Mouse (Mus musculus): ENCODE results near the gene Crebl2. TPM values are rescaled to one million over a fixed set of nuclear protein-coding genes. Genes with fewer than 3 reads are reported as not detected.
A peak's percentile ranks its signal among the peaks of the same experiment; 100 is the strongest.

The Crebl2 gene
- polyA plus RNA-seq, 1 experiment from 2014 or later: 3.5 TPM

DNA sequence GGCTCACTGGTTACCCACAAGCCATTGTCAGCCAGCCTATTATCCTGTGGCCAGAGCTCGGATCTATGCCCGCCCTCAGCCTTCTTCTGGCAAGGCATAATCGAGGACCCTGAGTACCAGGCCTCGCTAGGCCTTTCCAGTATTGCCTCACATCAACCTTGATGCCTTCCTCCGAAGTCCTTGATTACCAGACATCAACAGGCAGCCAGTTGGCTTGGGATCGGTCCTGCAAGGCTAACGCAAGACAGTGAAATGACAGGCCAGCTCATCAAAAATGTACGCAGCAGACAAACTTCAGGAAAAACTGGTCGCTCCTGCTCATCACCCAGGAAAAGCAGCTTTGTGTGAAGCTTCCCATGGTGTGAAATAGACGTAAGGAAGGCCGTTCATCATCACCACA lies 22.2 kb upstream of the Crebl2 start:
- Histone ChIP-seq H3K36me3 (ENCODE audit: control insufficient read depth, insufficient read depth, low read length) (no peaks in the 10 kb centered on the region), H3K4me2 (replicated peaks; ENCODE audit: low read depth, low read length) (no peak overlapping the region), H3K9ac (replicated peaks; ENCODE audit: low read depth, low read length) (no peak overlapping the region), H3K27me3 (ENCODE audit: control insufficient read depth, insufficient read depth, low read length) (no peaks in the 10 kb centered on the region), H3K4me3 (ENCODE audit: low read depth, low read length) (no peak overlapping the region), H3K9me3 (ENCODE audit: control insufficient read depth, low read depth, low read length) (no peaks in the 10 kb centered on the region), H3K27ac (ENCODE audit: low read length) (no peak overlapping the region), H3K4me1 (ENCODE audit: control insufficient read depth, insufficient read depth, low read length) (no peaks in the 10 kb centered on the region)
- no peak for ATAC-seq (ENCODE audit: insufficient number of reproducible peaks, insufficient read depth, low FRiP score, low read depth)
- WGBS: 88% methylated on average over 11 of the region's 11 CpGs

DNA sequence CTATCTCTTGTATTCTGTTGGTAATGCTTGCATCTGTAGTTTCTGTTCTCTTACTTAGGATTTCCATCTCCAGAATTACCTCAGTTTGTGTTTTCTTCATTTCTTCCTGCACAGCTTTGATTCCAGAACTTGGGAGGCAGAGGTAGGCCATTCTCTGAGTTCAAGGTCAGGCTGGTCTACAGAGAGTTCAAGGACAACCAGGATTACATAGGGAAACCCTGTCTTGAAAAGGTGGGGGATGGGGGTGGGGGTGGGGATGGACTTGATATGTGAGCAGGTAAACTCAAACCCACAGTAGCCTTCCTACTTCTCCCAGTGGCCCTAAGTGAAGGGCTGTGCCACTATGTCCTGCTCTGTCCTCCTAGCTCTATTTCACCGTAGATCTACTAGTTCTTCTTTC lies 16.9 kb upstream of the Crebl2 start:
- H3K27ac ChIP-seq (ENCODE audit: low read length): no peak overlapping the region
- H3K36me3 ChIP-seq (ENCODE audit: control insufficient read depth, insufficient read depth, low read length): no peaks in the 10 kb centered on the region
- H3K4me2 ChIP-seq (replicated peaks; ENCODE audit: low read depth, low read length): no peak overlapping the region
- WGBS: 74% methylated on average over 1 of the region's 1 CpGs
- H3K9me3 ChIP-seq (ENCODE audit: control insufficient read depth, low read depth, low read length): no peaks in the 10 kb centered on the region
- H3K4me3 ChIP-seq (ENCODE audit: low read depth, low read length): no peak overlapping the region
- no peaks in the 10 kb centered on the region for H3K27me3 ChIP-seq (ENCODE audit: control insufficient read depth, insufficient read depth, low read length)
- H3K4me1 ChIP-seq (ENCODE audit: control insufficient read depth, insufficient read depth, low read length): no peaks in the 10 kb centered on the region
- ATAC-seq (ENCODE audit: insufficient number of reproducible peaks, insufficient read depth, low FRiP score, low read depth): no peak
- no peak overlapping the region for H3K9ac ChIP-seq (replicated peaks; ENCODE audit: low read depth, low read length)

DNA sequence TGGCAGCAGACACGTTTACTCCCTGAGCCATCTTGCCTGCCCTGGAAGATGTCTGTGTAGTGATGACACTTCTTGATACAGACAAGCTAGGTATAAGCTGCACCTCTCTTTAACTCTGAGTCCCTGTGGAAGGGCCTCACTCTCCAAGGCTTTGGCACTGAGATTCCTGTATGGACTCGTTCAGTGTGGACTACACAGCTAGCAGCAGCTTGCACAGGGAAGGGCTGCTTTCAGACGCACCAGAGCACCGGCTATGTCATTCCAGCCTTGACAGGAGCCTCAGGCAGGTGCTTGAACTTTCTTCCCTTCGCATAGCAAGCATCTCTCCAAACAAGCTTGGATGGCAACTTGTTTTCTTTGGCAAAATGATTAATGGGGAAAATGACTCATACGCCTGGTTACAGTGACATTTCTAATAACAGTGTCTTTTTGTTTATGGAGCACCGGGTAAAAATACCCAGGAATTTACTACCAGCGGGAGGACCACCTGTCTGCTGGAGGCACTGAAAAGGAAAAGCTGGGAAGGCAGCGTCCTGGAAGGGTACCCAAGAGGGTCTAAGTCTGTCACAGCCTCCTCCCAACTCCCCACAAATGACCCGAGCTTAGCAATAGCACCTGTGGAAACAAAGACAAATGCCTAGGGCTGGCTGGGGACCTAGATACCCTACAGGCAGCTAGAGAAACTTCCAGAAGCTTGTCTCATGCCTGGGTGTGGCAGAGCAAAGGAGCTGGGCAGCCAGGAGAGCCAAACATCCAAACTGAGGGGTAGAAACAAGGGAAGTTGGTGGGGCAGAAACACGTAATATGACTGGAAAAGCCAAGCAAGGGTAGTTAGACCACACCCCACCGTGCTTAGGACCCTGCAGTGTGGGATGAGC lies 12.7 kb upstream of the Crebl2 start:
- Histone ChIP-seq H3K36me3 (ENCODE audit: control insufficient read depth, insufficient read depth, low read length) (no peaks in the 10 kb centered on the region), H3K4me2 (replicated peaks; ENCODE audit: low read depth, low read length) (no peak overlapping the region), H3K4me1 (ENCODE audit: control insufficient read depth, insufficient read depth, low read length) (no peaks in the 10 kb centered on the region), H3K27ac (ENCODE audit: low read length) (no peak overlapping the region), H3K9ac (replicated peaks; ENCODE audit: low read depth, low read length) (no peak overlapping the region), H3K27me3 (ENCODE audit: control insufficient read depth, insufficient read depth, low read length) (no peaks in the 10 kb centered on the region), H3K9me3 (ENCODE audit: control insufficient read depth, low read depth, low read length) (no peaks in the 10 kb centered on the region), H3K4me3 (ENCODE audit: low read depth, low read length) (no peak overlapping the region)
- 38% methylated on average over 12 of the region's 12 CpGs for whole genome bisulfite sequencing
- ATAC-seq (ENCODE audit: insufficient number of reproducible peaks, insufficient read depth, low FRiP score, low read depth): no peak; the same call in 1 of the 2 replicates

- H3K4me2 ChIP-seq (replicated peaks; ENCODE audit: low read depth, low read length): no peak overlapping the region
- no peaks in the 10 kb centered on the region for H3K4me1 ChIP-seq (ENCODE audit: control insufficient read depth, insufficient read depth, low read length)
- H3K4me3 ChIP-seq (ENCODE audit: low read depth, low read length): no peak overlapping the region
- H3K36me3 ChIP-seq (ENCODE audit: control insufficient read depth, insufficient read depth, low read length): no peaks in the 10 kb centered on the region
- no peak for ATAC-seq (ENCODE audit: insufficient number of reproducible peaks, insufficient read depth, low FRiP score, low read depth)
- H3K27me3 ChIP-seq (ENCODE audit: control insufficient read depth, insufficient read depth, low read length): no peaks in the 10 kb centered on the region
- 40% methylated on average over 5 of the region's 5 CpGs for WGBS
- H3K9me3 ChIP-seq (ENCODE audit: control insufficient read depth, low read depth, low read length): no peaks in the 10 kb centered on the region
- H3K27ac ChIP-seq (ENCODE audit: low read length): no peak overlapping the region
- H3K9ac ChIP-seq (replicated peaks; ENCODE audit: low read depth, low read length): no peak overlapping the region
Observed at GRCm38 (mm10) chr6:134819741-134820140, 10.2 kb upstream of the Crebl2 start.

DNA sequence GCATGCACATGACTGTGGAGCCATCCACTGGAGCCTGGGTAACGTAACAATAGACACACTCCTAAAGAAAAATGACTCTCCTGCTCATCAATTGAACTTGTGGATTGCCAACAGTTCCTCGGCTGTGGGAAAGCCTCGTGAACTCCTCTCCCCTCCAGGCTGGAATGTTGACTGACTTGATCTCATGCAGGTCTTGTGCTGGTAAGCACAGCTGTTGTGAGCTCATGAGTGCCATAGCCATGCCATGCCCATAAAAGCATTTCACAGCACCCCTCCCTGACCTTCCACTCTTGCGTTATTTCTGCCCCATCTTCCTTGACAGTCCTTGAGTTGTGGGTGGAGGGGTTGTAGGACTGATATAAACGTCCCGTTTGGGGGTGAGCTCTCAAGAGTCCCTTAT lies 9.5 kb upstream of the Crebl2 start:
- 43% methylated on average over 6 of the region's 6 CpGs for WGBS

DNA sequence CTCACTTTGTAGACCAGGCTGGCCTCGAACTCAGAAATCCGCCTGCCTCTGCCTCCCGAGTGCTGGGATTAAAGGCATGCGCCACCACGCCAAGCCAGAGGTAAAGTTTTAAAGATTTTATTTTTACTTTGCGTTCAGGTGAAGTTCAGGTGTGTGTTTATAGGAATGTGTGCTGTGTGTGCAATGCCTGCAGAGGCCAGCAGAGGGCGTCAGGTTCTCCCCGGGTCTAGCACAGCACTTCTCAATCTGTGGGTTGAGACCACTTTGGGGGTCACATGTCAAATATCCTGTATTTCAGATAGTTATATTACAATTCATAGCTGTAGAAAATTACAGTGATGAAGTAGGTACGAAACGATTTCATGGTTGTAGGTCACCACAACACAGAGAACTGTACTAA lies 7.1 kb upstream of the Crebl2 start:
- Histone ChIP-seq H3K4me3 (ENCODE audit: low read depth, low read length) (no peak overlapping the region), H3K4me2 (replicated peaks; ENCODE audit: low read depth, low read length) (no peak overlapping the region), H3K9me3 (ENCODE audit: control insufficient read depth, low read depth, low read length) (no peaks in the 10 kb centered on the region), H3K9ac (replicated peaks; ENCODE audit: low read depth, low read length) (no peak overlapping the region), H3K36me3 (ENCODE audit: control insufficient read depth, insufficient read depth, low read length) (no peaks in the 10 kb centered on the region), H3K27ac (ENCODE audit: low read length) (no peak overlapping the region), H3K4me1 (ENCODE audit: control insufficient read depth, insufficient read depth, low read length) (no peaks in the 10 kb centered on the region), H3K27me3 (ENCODE audit: control insufficient read depth, insufficient read depth, low read length) (no peaks in the 10 kb centered on the region)
- no peak for ATAC-seq (ENCODE audit: insufficient number of reproducible peaks, insufficient read depth, low FRiP score, low read depth)
- WGBS: 66% methylated on average over 10 of the region's 10 CpGs

More for the DNA sequence above, 9.5 kb upstream of the Crebl2 start:
- Histone ChIP-seq H3K4me2 (replicated peaks; ENCODE audit: low read depth, low read length) (no peak overlapping the region), H3K27ac (ENCODE audit: low read length) (no peak overlapping the region), H3K4me3 (ENCODE audit: low read depth, low read length) (no peak overlapping the region), H3K4me1 (ENCODE audit: control insufficient read depth, insufficient read depth, low read length) (no peaks in the 10 kb centered on the region), H3K9me3 (ENCODE audit: control insufficient read depth, low read depth, low read length) (no peaks in the 10 kb centered on the region), H3K27me3 (ENCODE audit: control insufficient read depth, insufficient read depth, low read length) (no peaks in the 10 kb centered on the region), H3K9ac (replicated peaks; ENCODE audit: low read depth, low read length) (no peak overlapping the region), H3K36me3 (ENCODE audit: control insufficient read depth, insufficient read depth, low read length) (no peaks in the 10 kb centered on the region)
- no peak for ATAC-seq (ENCODE audit: insufficient number of reproducible peaks, insufficient read depth, low FRiP score, low read depth)

DNA sequence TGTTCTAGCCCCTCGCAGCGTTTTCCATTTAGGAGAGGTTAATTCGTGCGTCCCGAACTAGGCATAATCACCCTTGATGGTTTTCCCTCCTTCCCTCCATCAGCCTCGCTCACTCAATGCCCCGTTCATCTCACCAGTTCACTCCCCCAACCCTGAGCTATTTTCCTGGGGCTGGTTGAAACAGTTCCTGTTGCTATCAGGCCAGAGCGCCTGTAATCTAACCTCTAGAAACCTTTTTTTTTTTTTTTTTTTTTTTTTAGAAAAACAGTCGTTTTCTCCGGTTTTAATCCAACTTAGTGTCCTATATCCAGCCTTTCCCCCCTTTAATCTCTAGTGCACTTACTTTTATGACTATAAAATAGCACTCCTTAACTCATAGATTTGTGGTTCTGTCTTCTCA lies 822 bp downstream of the Crebl2 start:
- Histone ChIP-seq H3K4me3 (ENCODE audit: low read depth, low read length) (peak overlapping the region; percentile 57), H3K36me3 (ENCODE audit: control insufficient read depth, insufficient read depth, low read length) (no peaks in the 10 kb centered on the region), H3K27ac (ENCODE audit: low read length) (peak overlapping the region; percentile 89), H3K27me3 (ENCODE audit: control insufficient read depth, insufficient read depth, low read length) (no peaks in the 10 kb centered on the region), H3K4me2 (replicated peaks; ENCODE audit: low read depth, low read length) (peak overlapping the region; percentile 73), H3K9me3 (ENCODE audit: control insufficient read depth, low read depth, low read length) (no peaks in the 10 kb centered on the region), H3K4me1 (ENCODE audit: control insufficient read depth, insufficient read depth, low read length) (no peaks in the 10 kb centered on the region), H3K9ac (replicated peaks; ENCODE audit: low read depth, low read length) (peak overlapping the region; percentile 41)
- ATAC-seq (ENCODE audit: insufficient number of reproducible peaks, insufficient read depth, low FRiP score, low read depth): no peak
- 4% methylated on average over 10 of the region's 10 CpGs for WGBS

- Histone ChIP-seq H3K4me3 (ENCODE audit: low read depth, low read length) (no peak overlapping the region), H3K36me3 (ENCODE audit: control insufficient read depth, insufficient read depth, low read length) (no peaks in the 10 kb centered on the region), H3K27ac (ENCODE audit: low read length) (no peak overlapping the region), H3K9ac (replicated peaks; ENCODE audit: low read depth, low read length) (no peak overlapping the region), H3K27me3 (ENCODE audit: control insufficient read depth, insufficient read depth, low read length) (no peaks in the 10 kb centered on the region), H3K4me2 (replicated peaks; ENCODE audit: low read depth, low read length) (no peak overlapping the region), H3K4me1 (ENCODE audit: control insufficient read depth, insufficient read depth, low read length) (no peaks in the 10 kb centered on the region), H3K9me3 (ENCODE audit: control insufficient read depth, low read depth, low read length) (no peaks in the 10 kb centered on the region)
- WGBS: 83% methylated on average over 9 of the region's 9 CpGs
- no peak for ATAC-seq (ENCODE audit: insufficient number of reproducible peaks, insufficient read depth, low FRiP score, low read depth)
Observed at GRCm38 (mm10) chr6:134834585-134835251, 4.8 kb downstream of the Crebl2 start.

All from stomach, embryonic 14.5 days (tissue).